Mouse (Mus musculus): ENCODE results near the gene Gm21209. TPM values are rescaled to one million over a fixed set of nuclear protein-coding genes. Genes with fewer than 3 reads are reported as not detected.

Gene Gm21209
- not detected for polyA plus RNA-seq (2017; shearing (Covaris generic))

DNA sequence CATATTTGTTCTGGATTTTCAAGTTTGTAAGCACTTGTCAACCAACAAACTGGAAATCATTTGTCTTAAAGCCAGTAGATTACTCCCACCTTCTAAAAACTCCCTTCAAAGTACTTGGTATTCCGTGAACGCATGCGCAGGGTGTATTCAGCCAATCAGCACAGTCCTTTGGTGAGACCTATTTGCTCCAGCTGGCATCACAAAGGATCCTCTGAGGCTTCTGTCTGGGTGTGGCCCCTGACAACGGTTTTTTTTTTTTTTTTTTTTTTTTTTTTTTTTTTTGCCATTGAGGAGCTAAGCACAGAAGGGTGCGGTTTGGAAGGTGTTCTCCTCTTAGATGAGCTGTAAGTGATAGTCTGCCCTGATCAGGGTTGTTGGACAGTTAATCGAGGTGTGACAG is at the start of gene Gm21209:
Gene Gm21209 (plus strand): TSS at position 301 of the 400 bp plus-strand sequence.

Data from inflammation-experienced regulatory T-cells (primary cell).